Mouse (Mus musculus): ENCODE measurements at regions not wholly inside any gene's neighbourhood (a gene's known extent, or its start where the extent isn't known, plus 50 kb on each side); places are given as distances from the start of the nearest gene placed in this dataset.

DNA sequence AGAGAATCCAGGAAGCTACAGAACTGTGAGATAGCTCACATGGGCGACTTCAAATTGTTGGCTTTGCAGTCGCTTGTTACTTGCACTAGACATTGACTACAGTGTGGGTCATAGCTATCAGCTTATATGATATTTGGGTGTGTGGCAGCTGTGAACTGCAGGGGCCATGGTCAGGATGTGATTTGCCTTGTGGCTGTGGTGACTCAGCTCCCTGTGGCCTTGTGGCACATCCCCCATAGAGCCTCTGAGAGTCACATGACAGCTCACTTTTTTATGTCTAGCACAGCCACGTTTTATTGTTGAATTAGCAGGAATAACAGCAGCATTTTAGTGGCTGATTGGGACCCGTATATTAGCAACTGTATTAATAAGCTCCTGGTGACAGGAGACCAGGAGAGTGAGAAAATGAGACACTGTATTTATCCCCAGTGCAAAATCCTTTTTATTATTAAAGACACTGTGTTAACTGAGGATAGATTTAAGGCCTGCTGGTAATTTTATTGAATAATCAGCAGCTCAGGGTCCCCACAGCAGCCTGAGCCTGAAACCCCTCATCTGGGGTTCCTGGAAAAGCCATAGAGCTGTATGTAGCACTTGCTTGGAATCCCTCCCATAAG lies 141.7 kb downstream of the 9530068E07Rik start:
- peak; percentile 56; the same call in 1 of the 2 replicates for ATAC-seq (replicated peaks; ENCODE audit: low read depth, poor library complexity, severe bottlenecking)

DNA sequence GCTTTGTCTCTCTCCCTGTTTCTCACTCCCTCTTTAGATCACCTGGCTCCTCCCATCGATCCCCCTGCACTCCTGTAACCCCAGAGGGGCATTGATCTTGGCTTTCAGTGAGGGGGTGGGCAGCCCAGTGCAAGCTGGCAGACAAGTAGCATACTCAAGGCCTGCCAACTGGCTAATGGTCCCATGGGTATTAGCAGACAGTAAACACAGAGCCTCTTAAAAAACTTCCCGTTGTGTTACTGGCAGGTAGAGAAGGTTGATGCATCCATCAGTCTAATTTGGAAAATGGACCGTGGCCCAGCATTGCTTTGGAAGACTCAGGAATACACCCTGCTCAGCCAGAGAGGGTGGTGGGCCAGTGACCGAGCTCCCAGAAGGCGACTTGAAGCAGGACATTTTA lies 145.0 kb downstream of the 9530068E07Rik start:
- ATAC-seq (replicated peaks; ENCODE audit: low read depth, poor library complexity, severe bottlenecking): no peak

DNA sequence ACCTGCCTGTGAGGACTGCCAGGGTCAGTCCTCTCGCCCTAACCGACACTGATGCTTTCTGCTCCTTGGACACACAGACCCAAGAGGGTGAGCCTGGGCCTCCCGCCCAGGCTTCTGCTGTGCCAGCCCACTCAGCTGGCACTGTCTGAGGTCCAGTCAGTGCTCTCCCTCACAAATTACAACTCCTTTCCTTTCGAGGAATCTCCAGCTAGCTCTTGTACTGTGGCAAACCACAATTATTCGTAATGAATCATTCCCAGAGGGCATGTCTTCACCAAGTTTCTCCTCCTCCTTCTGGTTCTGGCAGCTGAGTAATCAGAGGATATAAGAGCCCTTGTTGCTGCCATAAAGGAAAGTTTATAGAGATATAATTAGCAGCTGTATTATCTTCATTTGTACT lies 155.2 kb downstream of the 9530068E07Rik start:
- ATAC-seq (replicated peaks; ENCODE audit: low read depth, poor library complexity, severe bottlenecking): no peak

DNA sequence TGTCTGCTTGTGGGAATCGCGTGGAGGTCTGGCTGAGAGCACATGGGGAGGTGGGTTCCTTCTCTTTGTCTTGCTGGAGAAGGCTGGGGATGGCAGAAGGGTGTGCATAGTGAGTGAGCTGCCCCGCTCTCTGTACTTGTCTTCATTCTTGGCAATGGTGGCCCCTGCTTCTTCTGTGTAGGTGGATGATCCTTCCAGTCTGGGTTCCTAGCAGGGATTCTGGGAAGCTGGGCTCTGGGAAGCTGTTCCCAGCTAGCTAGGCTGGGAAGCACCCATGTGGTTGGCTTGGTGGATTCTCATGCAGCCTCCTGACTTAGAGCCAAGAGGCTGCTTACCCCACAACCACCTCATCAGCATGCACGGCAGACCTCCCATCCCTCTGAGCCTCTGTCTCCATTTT lies 156.6 kb downstream of the 9530068E07Rik start:
- no peak for ATAC-seq (replicated peaks; ENCODE audit: low read depth, poor library complexity, severe bottlenecking)

DNA sequence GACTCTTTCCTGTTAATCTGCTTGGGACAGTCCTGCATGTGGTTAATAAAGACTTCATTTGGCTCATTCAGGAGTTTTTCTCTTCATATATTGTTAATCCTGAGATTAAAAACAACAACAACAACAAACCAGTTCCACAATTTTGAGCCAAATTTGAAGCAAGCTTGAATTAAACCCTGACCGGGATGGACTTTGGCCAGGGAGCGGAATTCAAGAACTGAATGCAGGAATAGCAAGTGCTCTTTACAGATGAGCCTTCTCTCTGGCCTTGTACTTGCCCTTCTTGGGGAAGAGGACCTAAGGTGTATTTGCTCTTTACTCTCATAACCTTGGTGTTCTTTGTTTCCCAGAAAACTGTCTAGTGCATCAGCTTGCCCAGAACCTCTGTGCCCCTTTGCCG lies 161.6 kb downstream of the 9530068E07Rik start:
- ATAC-seq (replicated peaks; ENCODE audit: low read depth, poor library complexity, severe bottlenecking): no peak

DNA sequence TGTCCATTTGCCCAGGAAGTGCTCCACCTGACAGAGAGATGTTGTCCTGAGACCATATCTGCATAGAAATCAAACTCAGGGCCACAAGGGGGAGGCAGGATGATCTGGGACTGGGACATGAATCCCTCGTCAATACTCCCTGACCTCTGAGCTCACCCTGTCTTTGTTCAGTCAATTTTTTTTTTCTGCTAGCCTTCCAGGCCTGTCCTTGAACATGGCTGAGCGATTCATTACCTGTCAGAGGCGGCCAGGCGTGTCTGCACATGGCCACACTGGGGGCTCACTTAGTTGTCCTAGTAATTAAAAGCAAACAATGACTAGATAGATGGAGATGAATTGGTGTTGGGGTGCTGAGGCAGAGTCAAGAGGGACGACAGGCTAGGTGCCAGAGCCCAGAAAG lies 162.6 kb downstream of the 9530068E07Rik start:
- no peak for ATAC-seq (replicated peaks; ENCODE audit: low read depth, poor library complexity, severe bottlenecking)

DNA sequence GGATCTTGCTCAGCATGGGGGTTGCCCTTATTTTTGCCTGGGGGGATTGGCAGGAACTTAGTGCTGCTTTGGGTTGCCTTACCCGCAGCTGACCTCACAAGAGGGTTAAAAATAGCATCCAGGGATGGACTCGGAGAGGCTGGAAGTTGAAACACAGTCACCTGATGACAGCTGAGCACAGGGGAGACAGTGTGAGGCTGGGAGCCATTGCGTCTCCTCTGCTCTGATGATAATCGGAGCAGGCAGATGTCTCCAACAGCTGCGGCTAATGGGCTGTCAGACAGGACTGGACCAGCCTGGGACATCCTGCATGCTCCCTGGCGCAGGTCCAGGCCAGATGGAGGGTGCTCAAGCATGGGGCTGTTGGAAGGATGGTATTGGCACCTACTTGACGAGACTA lies 165.1 kb downstream of the 9530068E07Rik start:
- ATAC-seq (replicated peaks; ENCODE audit: low read depth, poor library complexity, severe bottlenecking): no peak

DNA sequence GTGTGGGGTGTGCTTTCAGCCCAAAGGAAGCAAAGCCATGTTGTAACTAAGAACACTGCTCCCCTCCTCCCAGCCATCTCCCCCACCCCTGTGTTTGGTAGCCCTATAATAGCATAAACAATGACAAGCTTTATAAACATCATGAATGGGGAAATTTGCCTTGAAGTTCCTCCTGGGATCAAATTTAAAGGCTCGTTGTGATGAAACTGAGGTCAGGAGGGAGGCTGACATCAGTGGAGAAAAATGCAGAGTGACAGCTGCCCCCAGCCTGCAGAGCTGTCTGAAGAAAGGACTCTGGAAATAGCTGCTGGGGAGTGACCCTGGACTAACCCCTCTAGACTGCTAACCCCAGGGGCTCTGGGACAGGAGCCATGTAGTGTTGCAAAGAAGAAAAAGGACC lies 169.2 kb downstream of the 9530068E07Rik start:
- no peak for ATAC-seq (replicated peaks; ENCODE audit: low read depth, poor library complexity, severe bottlenecking)

DNA sequence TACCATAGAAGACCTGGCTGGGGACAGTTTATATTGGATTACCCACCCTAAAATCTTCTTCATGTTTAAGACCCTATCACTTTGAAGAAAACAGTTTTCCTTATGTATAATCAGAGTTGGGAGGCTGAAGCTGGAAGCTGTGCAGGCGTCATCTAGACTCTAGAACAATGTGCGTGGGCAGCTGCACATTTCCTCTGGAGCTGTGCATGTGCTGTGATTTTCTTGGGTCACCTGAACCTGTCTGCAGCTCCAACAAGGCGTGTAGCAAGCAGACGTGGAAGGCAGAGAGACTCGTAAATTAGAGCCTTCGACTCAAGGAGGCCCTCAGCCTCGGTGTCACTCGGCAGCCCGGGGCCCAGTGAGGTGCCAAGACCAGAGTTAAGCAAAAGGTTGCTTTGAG lies 169.8 kb downstream of the 9530068E07Rik start:
- ATAC-seq (replicated peaks; ENCODE audit: low read depth, poor library complexity, severe bottlenecking): no peak

DNA sequence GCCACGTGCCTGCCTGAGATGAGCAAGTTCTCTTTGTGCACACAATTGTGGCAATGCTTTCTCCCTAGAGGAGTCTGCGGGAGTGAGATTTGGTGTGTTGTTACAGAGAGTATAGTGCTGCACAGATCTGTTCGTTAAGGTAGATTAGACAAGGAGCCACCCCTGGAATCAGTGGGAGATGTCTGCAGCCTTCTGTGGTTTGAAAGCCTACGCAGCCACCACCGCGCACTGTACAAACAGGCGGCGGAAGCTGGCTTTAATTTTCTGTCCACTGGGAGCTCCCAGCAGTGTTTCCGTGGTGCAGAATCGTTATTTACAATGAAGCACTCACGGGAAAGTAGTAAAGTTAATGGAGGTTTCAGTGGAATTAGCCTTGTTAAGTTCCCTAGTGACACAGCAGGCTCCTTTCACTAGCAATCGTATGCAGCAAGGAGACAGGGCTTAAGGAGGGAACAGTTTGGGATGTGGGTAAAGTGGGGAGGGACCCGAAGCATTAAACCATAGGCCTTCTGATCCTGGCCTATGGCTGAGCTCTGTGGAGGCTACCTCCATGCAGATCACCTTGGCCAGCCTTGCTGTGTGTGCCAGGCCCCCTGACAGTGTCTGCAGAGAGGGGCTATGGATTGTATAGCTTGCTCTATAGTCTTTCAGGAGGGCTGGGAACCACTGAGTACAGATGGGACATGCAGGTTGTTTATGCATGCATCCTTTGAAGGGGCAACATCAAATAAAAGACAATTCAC lies 171.9 kb downstream of the 9530068E07Rik start:
- ATAC-seq (replicated peaks; ENCODE audit: low read depth, poor library complexity, severe bottlenecking): no peak

DNA sequence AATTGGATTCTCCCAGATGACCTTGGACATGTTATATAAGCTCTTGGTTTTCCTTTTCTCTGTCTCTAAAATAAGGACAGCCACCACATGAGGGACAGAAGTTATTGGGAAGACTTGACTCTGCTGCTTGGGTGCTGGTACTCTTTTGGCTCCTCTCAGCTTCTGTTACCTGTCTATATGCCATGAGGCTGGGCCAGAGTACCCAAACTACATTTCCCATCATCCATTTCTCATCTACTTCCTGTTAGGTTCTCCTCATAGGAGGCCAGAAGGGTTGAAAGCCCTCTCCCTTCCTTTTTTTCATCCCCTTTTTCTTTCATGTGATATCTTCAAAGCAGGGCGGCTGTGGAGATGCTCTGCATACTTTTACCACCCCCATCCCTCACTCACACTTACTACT lies 172.6 kb downstream of the 9530068E07Rik start:
- no peak for ATAC-seq (replicated peaks; ENCODE audit: low read depth, poor library complexity, severe bottlenecking)

DNA sequence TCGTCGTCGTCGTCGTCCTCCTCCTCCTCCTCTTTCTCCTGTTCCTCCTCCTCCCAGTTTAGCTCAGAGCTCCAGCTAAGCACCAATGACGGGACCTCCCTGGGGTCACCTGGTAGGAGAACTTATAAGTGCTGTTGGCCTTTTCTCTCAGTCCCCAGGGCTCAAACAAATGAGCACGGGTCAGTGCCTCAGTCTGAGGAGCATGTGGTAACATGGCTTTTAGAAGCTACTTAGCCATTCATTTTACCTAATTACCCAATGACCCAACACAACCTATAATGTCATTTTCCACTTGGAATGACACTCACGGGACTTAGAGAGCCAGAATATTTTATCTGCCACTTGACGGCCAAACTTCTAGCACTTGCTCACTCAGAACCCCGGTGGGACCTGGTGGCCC lies 173.5 kb downstream of the 9530068E07Rik start:
- ATAC-seq (replicated peaks; ENCODE audit: low read depth, poor library complexity, severe bottlenecking): no peak

DNA sequence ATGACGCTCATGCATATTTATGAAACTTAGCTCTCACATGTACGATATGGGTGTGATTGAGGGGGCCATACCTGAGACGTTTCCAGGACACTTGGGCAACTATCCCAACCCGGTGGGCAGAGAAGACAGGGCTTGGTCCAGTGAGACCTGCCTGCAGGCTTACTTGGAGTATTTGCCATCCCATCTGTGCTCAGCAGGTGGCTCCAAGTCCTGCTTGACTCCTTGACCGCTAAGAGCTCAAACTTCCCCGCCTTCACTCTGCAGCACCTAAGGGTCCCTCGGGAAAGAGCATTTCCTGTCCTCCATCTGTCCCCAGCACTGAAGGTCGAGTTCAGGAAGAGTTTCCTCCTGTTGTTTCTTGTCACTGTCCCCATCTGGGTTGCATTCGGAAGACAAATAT lies 182.2 kb downstream of the 9530068E07Rik start:
- ATAC-seq (replicated peaks; ENCODE audit: low read depth, poor library complexity, severe bottlenecking): no peak

DNA sequence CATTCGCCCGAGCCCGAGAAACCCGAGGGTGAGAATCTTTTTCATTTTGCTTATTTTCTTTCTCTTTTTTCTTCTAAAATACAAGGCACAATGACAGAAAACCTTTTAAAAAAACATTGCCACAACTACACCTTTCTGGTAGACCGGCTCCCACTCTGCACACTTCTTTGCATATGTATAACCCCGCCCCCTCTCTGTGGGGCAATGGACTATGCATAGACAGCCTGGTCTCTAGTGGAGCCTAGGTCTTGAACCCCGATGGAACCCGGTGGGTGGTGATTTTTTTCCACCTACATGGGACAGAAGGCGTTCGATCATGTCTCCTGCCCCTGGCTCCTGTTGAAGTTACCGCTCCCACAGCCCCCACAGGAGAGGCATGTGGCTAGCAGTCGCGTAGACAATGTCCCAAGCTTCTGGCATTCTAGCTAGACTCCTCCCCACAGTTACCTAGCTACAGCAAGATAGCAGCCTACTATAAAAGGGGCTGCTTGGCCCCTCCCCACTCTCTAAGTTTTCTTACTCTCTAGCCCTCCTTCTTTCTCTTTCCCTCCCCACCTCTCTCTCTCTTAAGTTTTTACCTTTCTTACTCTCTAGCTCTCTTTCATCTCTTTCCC lies 183.6 kb downstream of the 9530068E07Rik start:
- ATAC-seq (replicated peaks; ENCODE audit: low read depth, poor library complexity, severe bottlenecking): no peak

DNA sequence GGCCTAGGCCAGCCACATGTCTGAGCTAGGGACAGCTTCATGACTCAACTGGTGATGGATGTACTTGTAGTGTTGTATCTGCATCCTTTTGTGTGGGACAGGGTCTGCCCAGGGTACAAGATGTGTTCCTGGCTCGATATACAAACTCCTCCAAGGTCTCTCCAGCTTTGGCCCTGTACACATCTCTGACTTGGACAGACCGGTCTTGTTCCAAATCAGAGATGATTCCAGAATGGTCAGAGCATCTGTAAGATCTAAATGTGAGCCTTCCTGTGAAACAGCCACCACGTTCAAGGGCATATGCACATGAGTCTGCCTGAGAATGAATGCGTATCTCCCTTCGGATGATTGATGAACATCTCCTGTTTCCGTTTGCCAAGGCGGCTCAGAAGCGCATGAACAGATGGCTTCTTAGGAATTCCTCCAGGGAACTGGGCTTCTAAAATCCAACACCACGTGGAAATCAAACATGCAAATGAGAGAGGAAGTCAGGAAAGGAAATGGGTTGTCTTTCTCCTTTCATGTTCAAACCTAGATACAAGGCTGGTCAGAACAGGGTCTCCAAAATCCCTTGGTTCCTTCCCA lies 172.7 kb upstream of the Fstl4 start:
- no peak for ATAC-seq (replicated peaks; ENCODE audit: low read depth, poor library complexity, severe bottlenecking)

DNA sequence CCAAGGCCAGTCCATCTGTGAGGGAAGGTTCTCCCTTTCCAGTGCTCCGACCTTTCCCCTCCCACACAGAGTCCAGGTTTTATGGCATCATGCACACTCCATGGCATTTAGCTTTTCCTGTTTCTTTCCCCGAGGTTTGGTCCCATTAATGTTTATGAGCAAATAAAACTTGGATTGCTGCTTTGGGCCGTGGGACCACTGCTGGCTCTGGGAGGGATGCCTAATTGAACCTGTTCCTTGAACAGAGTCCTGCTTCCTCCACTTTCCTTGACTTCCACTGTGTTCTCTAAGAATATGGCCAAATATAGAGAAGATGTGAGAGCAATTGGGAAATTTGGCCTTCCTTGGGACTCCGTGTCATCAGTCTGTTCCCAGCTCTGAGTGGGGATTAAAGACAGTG lies 170.3 kb upstream of the Fstl4 start:
- ATAC-seq (replicated peaks; ENCODE audit: low read depth, poor library complexity, severe bottlenecking): no peak

DNA sequence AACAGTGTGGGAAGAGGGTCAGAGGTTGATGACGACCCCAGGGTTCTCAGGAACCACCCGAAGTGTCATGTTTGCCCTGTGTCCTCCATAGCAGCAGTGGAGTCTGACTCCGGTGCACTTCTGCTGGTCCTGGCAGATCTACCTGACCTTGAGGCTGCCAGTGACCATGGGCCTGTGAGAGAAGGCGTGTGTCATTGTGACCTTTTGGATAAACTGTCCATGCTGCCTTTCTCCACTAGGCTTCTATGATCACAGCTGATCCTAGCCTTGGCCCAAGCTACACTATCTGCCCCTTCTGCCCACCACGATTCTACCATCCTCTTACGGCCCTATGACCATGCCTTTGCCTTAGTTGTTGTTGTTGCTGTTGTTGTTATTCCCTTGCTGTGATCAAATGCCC lies 163.2 kb upstream of the Fstl4 start:
- no peak for ATAC-seq (replicated peaks; ENCODE audit: low read depth, poor library complexity, severe bottlenecking)

DNA sequence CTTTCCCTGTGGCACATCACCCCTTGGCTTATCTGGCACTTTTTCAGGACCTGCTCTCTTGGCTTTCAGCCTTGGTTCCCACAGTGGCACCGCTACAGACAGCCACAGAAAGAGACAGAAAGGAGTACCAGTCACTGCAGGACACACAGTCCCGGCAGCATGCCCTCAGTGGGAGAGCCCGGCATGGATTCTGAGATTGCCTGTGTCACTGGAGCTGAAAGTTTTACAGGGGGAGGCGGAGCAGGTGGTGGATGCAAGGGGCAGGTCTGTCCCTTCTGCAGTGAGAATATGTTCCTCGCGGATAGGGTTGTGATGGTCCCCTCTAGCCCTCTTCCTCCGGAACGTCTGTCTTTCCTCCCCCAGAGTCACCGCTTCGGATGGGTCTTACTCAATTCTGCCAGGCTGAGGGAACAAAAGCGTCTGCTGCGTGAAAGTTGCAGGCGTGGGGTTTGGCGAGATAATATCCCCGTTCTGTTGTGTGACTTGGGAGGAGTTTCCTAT lies 162.3 kb upstream of the Fstl4 start:
- no peak for ATAC-seq (replicated peaks; ENCODE audit: low read depth, poor library complexity, severe bottlenecking)

DNA sequence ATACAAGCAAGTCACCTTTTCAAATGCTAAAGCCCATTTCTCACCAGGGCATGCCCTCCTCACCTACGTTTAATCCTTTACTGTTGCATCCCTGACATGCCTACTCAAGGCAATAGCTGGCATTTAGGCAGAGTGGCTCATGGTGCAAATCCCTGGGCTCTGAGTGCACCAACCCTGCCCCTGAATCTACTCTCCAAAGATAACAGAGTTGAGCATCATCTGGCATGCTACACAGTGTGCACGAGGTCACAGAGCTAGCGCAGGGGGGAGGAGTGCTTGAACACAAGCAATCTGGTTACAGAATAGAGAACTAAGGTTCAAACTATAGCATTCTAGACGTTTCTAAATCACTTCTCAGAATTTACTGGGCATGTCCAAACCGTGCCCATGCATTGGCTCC lies 161.6 kb upstream of the Fstl4 start:
- ATAC-seq (replicated peaks; ENCODE audit: low read depth, poor library complexity, severe bottlenecking): no peak

DNA sequence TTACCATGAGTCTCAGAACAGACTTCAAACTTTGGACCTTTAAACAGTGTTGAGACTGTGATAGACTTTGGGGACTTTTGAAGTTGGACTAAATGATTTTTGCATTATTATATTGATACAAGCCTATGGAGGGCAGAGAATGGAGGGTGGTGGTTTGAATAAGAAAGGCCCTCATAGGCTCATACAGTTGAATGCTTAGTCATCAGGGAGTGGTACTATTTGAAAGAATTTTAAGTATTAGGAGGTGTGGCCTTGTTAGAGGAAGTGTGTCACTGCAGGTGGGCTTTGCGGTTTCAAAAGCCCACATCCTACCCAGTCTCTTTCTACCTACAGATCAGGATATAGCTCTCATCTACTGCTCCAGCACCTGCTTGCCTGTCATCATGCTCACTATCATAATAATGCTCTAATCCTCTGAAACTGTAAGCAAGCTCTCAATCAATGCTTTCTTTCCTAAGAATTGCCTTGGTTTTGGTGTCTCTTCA lies 153.7 kb upstream of the Fstl4 start:
- ATAC-seq (replicated peaks; ENCODE audit: low read depth, poor library complexity, severe bottlenecking): no peak

DNA sequence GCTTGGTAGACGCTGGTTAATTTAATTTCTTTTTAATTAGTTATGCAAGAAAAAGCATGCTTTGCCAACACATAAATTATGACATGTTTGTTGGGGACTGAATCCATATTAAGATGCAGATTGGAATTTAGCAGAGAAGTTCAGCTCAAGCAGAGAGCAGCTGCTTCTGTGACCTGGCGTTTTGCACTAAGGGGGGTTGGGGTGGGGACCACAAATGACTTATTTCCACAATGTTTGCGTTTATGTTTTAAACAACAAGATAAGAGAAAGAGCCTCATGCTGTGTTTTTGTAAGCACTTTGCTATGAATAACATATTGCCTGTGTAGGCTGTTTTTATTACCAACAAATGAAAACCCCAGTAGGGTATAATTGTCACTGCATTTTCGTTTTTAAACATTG lies 148.8 kb upstream of the Fstl4 start:
- ATAC-seq (replicated peaks; ENCODE audit: low read depth, poor library complexity, severe bottlenecking): no peak

All from common myeloid progenitor, adult 5-6 weeks (primary cell).